Mouse (Mus musculus) adrenal gland, adult (tissue): ENCODE results near the gene Aif1.
"Not testable (repeated sequence)": the region's sequence is repeated elsewhere in the genome, so short reads cannot be mapped to it uniquely, and the experiment has no call there.

Source experiments
- DNase-seq, 2 experiments: peaks; one replicate each; pipeline ENCODE4 v3.0.0; 2022 to 2023; ENCODE audit warnings: low spot score in 1 of 2; ENCODE audit not compliant: inconsistent age in 2 of 2

Aif1 gene

GRCm38 (mm10) chr17:35152121-35152520 is 23.7 kb downstream of the Aif1 start:
- no peak for DNase-seq

DNA sequence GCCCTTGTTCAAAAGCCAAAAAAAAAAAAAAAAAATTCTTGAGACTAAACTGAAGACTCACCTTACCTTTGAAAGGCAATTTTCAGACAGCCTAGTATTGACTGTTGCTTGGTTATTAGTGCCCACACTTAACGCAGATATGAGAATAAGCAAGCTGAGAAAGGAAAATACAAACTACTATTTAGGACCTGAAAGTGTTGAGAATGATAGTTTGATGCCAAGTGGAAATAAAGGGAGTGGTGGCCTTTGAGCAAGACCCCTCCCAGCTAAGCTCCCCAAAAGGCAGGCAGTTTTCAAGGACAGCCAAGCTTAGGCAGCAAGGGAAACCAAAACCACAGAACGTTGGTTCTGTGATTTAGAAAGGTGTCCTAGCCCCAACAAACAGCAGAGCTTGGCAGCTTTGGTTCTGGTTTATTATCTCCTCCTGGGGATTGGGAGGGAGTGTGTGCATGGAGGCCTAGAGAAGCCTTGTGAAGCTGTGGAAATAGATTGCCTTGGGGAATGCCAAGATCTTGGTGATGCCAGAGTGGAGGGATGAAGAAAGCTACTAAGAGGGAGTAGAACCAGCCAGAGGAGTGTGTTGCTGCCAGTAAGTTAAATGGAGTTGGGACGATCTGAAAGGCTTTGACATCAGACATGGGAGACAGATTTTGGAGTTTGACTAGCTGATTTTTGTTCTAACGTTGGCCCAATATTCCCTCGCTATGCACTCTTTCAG is 27.8 kb downstream of the Aif1 start:
- peak in 1 of 2 experiments; percentile 75 for DNase-seq

DNA sequence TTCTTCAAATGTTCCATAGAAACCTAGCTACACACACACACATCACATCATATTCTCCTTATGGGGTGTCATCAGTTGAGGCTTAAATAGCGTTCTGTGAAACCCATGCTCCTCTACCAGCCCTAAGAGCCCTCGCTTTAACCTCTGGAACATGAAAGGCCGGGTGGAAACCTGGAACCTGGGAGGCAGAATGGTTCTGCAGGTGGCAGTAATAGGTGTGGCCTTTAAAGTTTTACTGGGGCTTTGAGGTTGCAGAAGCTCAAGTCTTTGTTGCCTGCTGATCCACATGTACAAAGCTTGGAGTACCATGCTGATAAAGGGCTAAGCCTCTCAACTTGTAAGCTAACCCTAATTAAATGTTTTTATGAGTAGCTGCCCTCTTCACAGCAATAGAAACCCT is 28.5 kb downstream of the Aif1 start:
- DNase-seq: no peak

- DNase-seq: no peak
Observed at GRCm38 (mm10) chr17:35146139-35146538, 29.7 kb downstream of the Aif1 start.

DNA sequence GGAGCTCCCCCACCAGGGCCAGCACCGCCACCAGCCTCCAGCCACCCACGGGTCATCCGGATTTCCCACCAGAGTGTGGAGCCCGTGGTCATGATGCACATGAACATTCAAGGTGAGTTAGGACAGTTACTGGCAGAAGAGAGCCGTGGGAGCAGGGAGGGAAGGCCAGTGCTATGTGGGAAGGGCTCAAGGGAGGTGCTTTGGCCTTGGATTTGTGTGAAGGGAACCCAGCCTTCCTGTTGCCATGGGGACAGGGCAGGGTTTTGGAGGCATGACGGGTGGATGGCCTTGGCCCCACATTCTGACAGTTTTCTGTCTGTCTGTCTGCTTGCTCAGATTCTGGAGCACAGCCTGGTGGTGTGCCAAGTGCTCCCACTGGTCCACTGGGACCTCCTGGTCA is 33.9 kb downstream of the Aif1 start:
- peak; percentile 94 to 96 for DNase-seq

DNA sequence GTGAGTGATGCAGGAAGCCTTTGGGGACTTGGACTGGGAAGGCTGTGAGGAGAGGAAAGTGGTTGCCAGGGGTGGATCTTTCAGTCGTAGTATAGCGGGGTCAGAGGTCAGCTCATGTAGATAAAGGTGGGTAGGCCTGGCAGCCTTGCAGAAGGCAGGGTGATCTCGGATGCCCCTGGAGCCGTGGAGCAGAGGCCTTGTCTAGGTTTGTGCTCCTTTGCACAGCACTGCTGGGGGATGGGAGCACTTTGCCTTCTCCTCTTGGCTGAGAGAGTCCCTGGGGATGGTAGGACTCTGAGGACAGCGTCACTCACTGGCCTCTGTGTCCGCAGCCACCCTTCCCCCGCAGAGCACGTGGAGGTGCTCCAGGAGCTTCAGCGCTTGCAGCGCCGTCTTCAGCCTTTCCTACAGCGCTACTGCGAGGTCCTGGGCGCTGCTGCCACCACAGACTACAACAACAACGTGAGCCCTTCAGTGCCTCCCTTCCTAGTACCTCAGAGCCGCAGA is 35.3 kb downstream of the Aif1 start:
- peak; percentile 55 to 66 for DNase-seq

- DNase-seq: peak; percentile 62 to 73
Observed at GRCm38 (mm10) chr17:35139269-35139668, 36.6 kb downstream of the Aif1 start.

GRCm38 (mm10) chr17:35135591-35136320 is 40.1 kb downstream of the Aif1 start:
- no peak for DNase-seq

- DNase-seq: peak; percentile 96 to 99
Observed at GRCm38 (mm10) chr17:35134801-35135590, 40.9 kb downstream of the Aif1 start, which contains the start of gene Bag6. Gene Bag6 (plus strand): TSS chr17:35135178.

GRCm38 (mm10) chr17:35133517-35133916 is 42.4 kb downstream of the Aif1 start:
- no peak for DNase-seq

DNA sequence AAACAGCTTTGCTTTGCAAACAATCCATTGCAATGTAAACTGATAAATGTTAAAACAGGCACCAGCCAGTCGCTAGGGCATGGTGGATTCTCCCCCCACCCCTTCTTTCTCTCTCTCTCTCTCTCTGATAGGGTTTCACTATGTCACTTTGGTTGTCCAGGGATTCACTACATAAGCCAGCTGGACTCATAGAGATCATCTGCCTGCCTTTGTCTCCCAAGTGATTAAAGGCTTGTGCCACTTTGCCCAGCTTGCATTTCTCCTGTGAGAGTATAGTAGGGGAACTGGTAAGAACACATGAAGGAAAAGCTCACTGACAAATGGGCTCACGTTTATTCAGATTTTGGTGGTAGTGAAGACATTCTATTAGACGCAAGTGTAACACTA is 43.7 kb downstream of the Aif1 start:
- DNase-seq: no peak

- DNase-seq: no peak
Observed at GRCm38 (mm10) chr17:35131500-35132173, 44.2 kb downstream of the Aif1 start, which contains the start of gene Apom. Gene Apom (minus strand): TSS chr17:35132050.

- DNase-seq: no peak
Observed at GRCm38 (mm10) chr17:35131038-35131437, 44.8 kb downstream of the Aif1 start.

DNA sequence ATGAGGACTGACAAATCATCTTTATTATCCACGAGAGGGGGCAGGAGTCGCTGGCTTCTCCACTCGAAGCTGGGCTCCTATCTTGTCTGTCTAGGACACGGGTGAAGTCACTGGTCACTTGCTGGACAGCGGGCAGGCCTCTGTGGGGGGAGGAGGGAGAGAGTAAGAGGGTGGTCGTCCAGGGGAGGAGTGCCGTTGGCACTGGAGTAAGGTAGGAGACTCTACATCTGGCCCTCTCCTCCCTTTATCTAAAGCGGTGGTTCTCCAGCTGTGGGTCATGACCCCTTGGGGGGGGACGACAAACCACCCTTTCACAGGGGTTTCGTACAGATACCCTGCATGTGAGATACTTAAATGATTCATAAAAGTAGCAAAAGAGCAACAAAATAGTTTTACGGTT is 46.9 kb downstream of the Aif1 start:
- no peak for DNase-seq

- DNase-seq: peak in 1 of 2 experiments; percentile 64
Observed at GRCm38 (mm10) chr17:35127017-35127416, 48.9 kb downstream of the Aif1 start.

DNA sequence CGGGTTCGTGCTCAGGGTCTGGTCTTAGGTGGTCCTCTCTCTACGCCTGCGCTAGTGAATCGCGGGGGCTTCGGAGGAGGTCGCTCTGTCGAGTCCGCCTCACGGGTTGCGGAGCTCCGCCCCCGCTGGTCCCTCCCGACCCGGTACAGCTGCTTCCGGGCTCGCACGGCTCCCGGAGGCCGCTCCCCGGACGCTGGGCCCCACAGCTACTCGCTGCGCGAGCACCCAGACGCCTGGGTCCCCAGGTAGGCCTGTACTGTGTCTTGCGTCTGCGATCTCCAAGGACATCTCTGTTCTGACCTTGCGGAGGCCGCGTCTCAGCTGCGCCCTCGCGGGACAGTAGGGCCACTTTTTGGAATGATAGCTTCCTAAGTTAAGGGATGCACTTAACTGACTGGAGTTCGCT is 49.7 kb downstream of the Aif1 start, which contains the start of gene D17H6S53E:
D17H6S53E (plus strand) TSS at position 168 of the 406 bp plus-strand sequence.
- peak; percentile 86 to 94 for DNase-seq

DNA sequence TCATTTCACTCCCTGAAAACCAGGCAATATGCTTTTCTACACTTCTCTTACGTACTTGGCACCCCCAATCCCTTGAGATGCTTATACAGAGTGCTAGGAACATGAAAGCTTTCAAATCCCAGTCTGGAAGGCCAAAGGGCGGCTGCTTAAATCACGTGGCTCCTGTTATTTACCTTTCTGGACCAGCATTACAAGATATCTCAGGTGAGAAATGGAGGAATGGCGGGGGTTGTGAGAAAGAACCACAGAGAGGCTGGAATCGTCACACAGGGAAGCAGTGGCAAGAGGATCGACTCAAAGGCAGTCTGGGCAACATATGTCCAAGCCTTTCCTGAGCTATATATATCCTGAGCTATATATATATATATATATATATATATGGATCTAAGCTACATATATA is 50.3 kb downstream of the Aif1 start:
- no peak for DNase-seq

- DNase-seq: no peak
Observed at GRCm38 (mm10) chr17:35125081-35125480, 50.8 kb downstream of the Aif1 start.

DNA sequence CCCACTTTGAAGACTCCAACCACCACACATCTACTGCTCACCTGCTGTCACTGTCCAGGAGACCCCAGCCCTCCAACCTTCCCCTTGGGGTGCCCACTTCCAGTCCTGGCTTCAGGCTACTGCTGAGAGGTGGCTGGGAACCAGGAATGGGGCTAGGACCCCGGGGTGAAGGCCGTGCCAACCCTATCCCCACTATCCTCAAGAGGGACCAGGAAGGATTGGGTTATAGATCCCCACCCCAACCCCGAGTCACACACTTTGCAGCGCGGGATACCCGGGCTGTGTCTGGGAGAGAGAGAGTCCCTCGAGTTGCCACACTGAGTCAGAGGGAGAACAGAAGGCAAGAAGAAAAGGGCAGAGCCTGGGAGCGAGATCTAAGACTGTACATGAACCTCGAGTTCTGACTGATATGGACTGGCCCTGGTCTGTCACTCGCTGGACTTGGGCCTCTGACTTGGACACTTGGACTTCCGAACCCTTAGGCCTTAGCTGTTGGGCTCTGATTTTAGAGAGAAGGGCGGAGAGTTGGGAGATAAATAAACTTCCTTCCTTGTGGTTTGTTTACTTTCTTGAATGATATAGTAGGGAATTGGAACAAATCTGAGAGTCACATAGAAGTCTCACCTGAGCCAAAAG is 51.5 kb downstream of the Aif1 start:
- not testable (repeated sequence) for DNase-seq

GRCm38 (mm10) chr17:35123287-35123686 is 52.6 kb downstream of the Aif1 start:
- not testable (repeated sequence) for DNase-seq
